Mouse (Mus musculus): ENCODE measurements around the gene Crim1. TPM values are rescaled to one million over a fixed set of nuclear protein-coding genes. Genes with fewer than 3 reads are reported as not detected.

The Crim1 gene
- polyA plus RNA-seq, 1 experiment from 2014 or later: 11.9 TPM

DNA sequence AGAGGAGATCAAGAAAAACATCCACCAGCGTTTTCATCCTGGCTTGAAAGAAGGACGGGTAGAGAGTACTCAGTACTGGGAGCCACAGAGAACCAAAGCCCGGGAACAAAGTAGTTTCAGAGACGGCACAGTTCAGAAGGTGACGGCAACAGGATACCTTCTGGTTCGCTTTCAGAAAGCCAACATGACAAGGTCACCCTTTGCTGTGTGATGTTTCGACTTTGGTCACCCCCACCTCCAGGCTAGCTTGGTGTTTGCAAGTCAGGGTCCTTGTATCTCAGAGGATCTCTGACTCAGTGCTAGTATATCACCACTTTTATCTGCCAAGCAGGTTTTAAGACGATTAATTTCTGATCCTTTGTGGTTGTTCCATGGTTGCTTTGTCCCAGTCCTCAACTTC, 225.0 kb downstream of the Crim1 start:
- Histone ChIP-seq H3K27me3 (ENCODE audit: control insufficient read depth, insufficient read depth, low read depth, low read length) (no peaks in the 10 kb centered on the region), H3K36me3 (ENCODE audit: control insufficient read depth, insufficient read depth, low read length) (no peaks in the 10 kb centered on the region), H3K4me2 (ENCODE audit: low read length) (no peak overlapping the region), H3K27ac (ENCODE audit: low read length) (no peak overlapping the region), H3K9me3 (replicated peaks; ENCODE audit: control insufficient read depth, low read length, poor library complexity, severe bottlenecking) (no peaks in the 10 kb centered on the region), H3K4me1 (ENCODE audit: control insufficient read depth, insufficient read depth, low read length) (no peaks in the 10 kb centered on the region), H3K4me3 (ENCODE audit: low read depth, low read length) (no peak overlapping the region), H3K9ac (ENCODE audit: low read depth, low read length) (no peak overlapping the region)
- WGBS: 78% methylated on average over 8 of the region's 8 CpGs
- ATAC-seq: no peak

Small RNAs within 50 kb of the gene (microRNA-seq; reads per million reads assigned to microRNA genes)
- not detected for gene Gm25069

Other genes starting within 250 kb of the Crim1 start
- 50.3 and 53.5 TPM in 2 replicates for gene Fez2, start 217.9 kb downstream of the Crim1 start, polyA plus RNA-seq (2015; fragmentation: Nextera tagmentation; extraction: Ambion mirVana)